Mouse (Mus musculus) stomach, postnatal 0 days (tissue): ENCODE measurements around the gene Cbln4. TPM values are rescaled to one million over a fixed set of nuclear protein-coding genes. Genes with fewer than 3 reads are reported as not detected.
A peak's percentile ranks its signal among the peaks of the same experiment; 100 is the strongest.

Experiments
- ATAC-seq: fragments of 200-750 bp; cut with Nextera tagmentation; 2 replicates; pipeline ENCODE4 v1.8.0; 2017; ENCODE audit not compliant: low FRiP score, low TSS enrichment
- DNase-seq: peaks from one replicate; pipeline ENCODE4 v3.0.0-alpha.2; 2016; ENCODE audit warnings: low spot score
- H3K27ac ChIP-seq: fragments of 300-500 bp; sonication (generic); replicated peaks from 2 replicates; pipeline ENCODE4 v1.5.1; 2014; ENCODE audit warnings: mild to moderate bottlenecking, control low read depth
- H3K27me3 ChIP-seq: fragments of 300-500 bp; sonication (generic); 2 replicates; pipeline ENCODE4 v1.6.1; 2014; ENCODE audit warnings: low read length; ENCODE audit not compliant: control insufficient read depth, insufficient read depth
- H3K36me3 ChIP-seq: fragments of 300-500 bp; sonication (generic); 2 replicates; pipeline ENCODE4 v1.6.1; 2014; ENCODE audit warnings: low read length, mixed read lengths; ENCODE audit not compliant: control insufficient read depth, insufficient read depth
- H3K4me1 ChIP-seq: fragments of 300-500 bp; sonication (generic); replicated peaks from 2 replicates; pipeline ENCODE4 v1.6.1; 2014; ENCODE audit warnings: antibody characterized with exemption; ENCODE audit not compliant: control insufficient read depth, insufficient read depth
- H3K4me2 ChIP-seq: fragments of 300-500 bp; sonication (generic); replicated peaks from 2 replicates; pipeline ENCODE4 v1.6.1; 2014; ENCODE audit warnings: low read depth, mild to moderate bottlenecking, control low read depth, moderate library complexity
- H3K4me3 ChIP-seq: fragments of 300-500 bp; sonication (generic); 2 replicates; pipeline ENCODE4 v1.5.1; 2014; ENCODE audit warnings: low read depth, low read length, control low read depth
- H3K9ac ChIP-seq: fragments of 300-500 bp; sonication (generic); 2 replicates; pipeline ENCODE4 v1.6.1; 2014; ENCODE audit warnings: mild to moderate bottlenecking, low read length, control low read depth, mixed read lengths
- H3K9me3 ChIP-seq: fragments of 300-500 bp; sonication (generic); 2 replicates; pipeline ENCODE4 v1.6.1; 2016; ENCODE audit warnings: low read length; ENCODE audit not compliant: control insufficient read depth
- CTCF ChIP-seq: IDR thresholded peaks from 2 replicates; pipeline ENCODE4 v1.5.1; 2016; ENCODE audit warnings: antibody characterized with exemption, low read depth, mild to moderate bottlenecking, moderate library complexity
- EP300 ChIP-seq: optimal IDR thresholded peaks from 2 replicates; pipeline ENCODE3; 2016; ENCODE audit warnings: antibody characterized with exemption
- WGBS: fragments of 180-500 bp; shearing (Covaris S2); extraction: QIAGEN DNeasy Blood & Tissue Kit; methylation state at CpG from one replicate; pipeline ENCODE4 v1.1.7; 2014; 5-methylcytosine and 5-hydroxymethylcytosine counted together
- polyA plus RNA-seq: library from polyadenylated mRNA; unstranded; fragments of >200 nt; fragmentation: Nextera tagmentation; extraction: Ambion mirVana; gene quantifications from 2 replicates; pipeline ENCODE4 v1.2.1, GENCODE M21; 2015

The Cbln4 gene
- polyA plus RNA-seq, 1 experiment from 2014 or later: 0.30 TPM

DNA sequence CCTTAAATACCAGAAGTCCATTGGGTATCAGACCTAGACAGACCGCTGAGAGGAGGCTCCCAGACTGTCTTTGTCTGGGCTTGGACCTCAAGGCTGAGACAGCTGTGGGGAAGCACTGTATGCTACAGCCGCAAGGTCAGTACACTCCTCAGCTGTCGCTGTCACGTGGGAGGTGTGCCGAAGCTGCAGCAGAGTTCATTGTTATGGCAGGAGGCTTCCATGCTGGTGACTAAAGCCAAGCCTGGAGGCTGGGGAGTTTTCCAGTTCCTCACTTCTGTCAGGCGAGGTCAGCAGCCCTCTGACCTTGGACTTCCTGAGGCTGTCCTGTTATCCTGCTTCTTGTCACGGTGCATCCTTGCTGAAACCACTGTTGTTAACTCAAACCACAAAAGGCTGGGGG lies 2.7 kb upstream of the Cbln4 start:
- WGBS: 40% methylated on average over 7 of the region's 7 CpGs
- no peaks in the 10 kb centered on the region for H3K36me3 ChIP-seq
- H3K9ac ChIP-seq: no peak overlapping the region
- H3K27me3 ChIP-seq: peaks cover 6% of the 10 kb centered on the region; the same call in 1 of the 2 replicates
- no peak for ATAC-seq
- H3K4me3 ChIP-seq: no peak overlapping the region
- no peaks in the 10 kb centered on the region for H3K4me1 ChIP-seq
- TF ChIP-seq CTCF: no peak
- no peak for TF ChIP-seq EP300
- H3K4me2 ChIP-seq: no peak overlapping the region
- DNase-seq: no peak
- H3K27ac ChIP-seq: no peak overlapping the region
- H3K9me3 ChIP-seq: no peaks in the 10 kb centered on the region

GRCm38 (mm10) chr2:172042607-172043234 lies 545 bp downstream of the Cbln4 start:
- 2% methylated on average over 46 of the region's 46 CpGs for WGBS
- H3K4me2 ChIP-seq: no peak overlapping the region
- H3K9ac ChIP-seq: no peak overlapping the region
- no peak for ATAC-seq
- TF ChIP-seq CTCF (no peak), EP300 (no peak)
- H3K36me3 ChIP-seq: no peaks in the 10 kb centered on the region
- peaks cover 6% of the 10 kb centered on the region; the same call in 1 of the 2 replicates for H3K27me3 ChIP-seq
- DNase-seq: no peak
- no peaks in the 10 kb centered on the region for H3K4me1 ChIP-seq
- H3K27ac ChIP-seq: no peak overlapping the region
- H3K9me3 ChIP-seq: no peaks in the 10 kb centered on the region
- no peak overlapping the region for H3K4me3 ChIP-seq

DNA sequence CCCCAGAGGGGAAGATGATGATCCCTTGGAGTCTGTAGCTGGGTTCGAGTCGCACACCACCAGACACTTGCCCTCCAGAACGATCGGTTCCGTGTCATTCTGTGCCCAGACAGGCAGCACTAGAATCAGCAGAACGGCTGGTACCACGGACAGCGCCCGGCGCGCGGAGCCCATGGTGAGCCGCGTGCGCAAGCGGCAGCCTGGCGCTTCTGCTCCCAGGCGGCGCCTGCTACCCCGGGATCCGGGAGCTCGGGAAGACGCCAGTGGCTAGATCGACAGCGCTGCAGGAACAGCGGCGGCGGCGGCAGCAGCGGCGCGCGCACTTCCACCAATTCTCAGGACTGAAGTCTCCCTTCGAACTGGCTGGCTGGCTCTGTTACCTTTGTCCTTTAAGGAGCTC lies 1.1 kb downstream of the Cbln4 start:
- H3K4me3 ChIP-seq: no peak overlapping the region
- DNase-seq (peak; percentile 81), ATAC-seq (peak; percentile 70; the same call in 1 of the 2 replicates)
- under 1% methylated on average over 34 of the region's 34 CpGs for WGBS
- no peaks in the 10 kb centered on the region for H3K4me1 ChIP-seq
- H3K9me3 ChIP-seq: no peaks in the 10 kb centered on the region
- no peak overlapping the region for H3K9ac ChIP-seq
- TF ChIP-seq CTCF: peak; percentile 52
- no peak for TF ChIP-seq EP300
- no peak overlapping the region for H3K4me2 ChIP-seq
- H3K36me3 ChIP-seq: no peaks in the 10 kb centered on the region
- H3K27ac ChIP-seq: no peak overlapping the region
- H3K27me3 ChIP-seq: peaks cover 6% of the 10 kb centered on the region; the same call in 1 of the 2 replicates

DNA sequence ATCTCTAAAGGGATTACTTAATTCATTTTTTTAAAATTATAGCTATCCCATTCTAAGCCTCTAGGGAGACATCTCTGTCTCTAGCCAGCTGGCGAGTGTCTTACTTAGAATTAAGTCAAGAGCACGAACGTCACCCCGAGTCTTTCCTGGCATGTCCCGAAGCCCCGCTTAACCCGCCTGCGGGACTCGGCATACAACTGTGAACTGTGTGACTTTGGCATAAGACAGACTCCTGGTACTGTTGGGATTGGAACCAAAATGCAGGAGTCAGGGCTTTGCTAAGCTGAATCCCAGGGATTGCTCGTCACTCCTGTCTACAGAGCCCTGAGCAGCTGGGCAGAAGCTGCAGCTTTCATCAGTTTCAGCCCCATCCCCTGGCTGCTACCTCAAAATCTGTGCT lies 2.4 kb downstream of the Cbln4 start:
- DNase-seq (no peak), ATAC-seq (no peak)
- no peaks in the 10 kb centered on the region for H3K9me3 ChIP-seq
- no peak overlapping the region for H3K4me2 ChIP-seq
- H3K27me3 ChIP-seq: peaks cover 6% of the 10 kb centered on the region; the same call in 1 of the 2 replicates
- TF ChIP-seq CTCF (no peak), EP300 (no peak)
- no peak overlapping the region for H3K9ac ChIP-seq
- no peak overlapping the region for H3K27ac ChIP-seq
- no peaks in the 10 kb centered on the region for H3K36me3 ChIP-seq
- H3K4me1 ChIP-seq: no peaks in the 10 kb centered on the region
- WGBS: 66% methylated on average over 10 of the region's 10 CpGs
- no peak overlapping the region for H3K4me3 ChIP-seq

DNA sequence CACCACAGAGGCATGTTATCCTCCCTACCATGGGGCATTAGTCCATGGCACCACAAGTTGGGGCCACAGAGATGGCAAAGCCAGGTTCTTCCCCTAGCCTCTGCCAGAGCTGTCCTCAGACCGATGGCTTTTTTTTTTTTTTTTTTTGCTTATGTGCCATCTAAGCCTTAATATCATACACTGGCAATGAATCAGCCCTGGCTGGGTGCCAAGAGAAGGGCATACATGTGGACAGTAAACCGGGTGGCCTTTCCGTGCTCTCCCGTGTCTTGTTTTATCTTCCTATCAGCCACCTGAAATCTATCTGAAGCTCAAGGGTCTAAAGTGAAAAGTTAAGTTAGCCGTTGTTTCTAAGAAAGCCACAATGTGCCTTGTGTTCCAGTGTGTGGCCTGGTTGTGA lies 3.7 kb downstream of the Cbln4 start:
- TF ChIP-seq EP300 (no peak), CTCF (no peak)
- no peak for DNase-seq
- Histone ChIP-seq H3K4me1 (no peaks in the 10 kb centered on the region), H3K36me3 (no peaks in the 10 kb centered on the region), H3K4me2 (no peak overlapping the region), H3K27ac (no peak overlapping the region), H3K9me3 (no peaks in the 10 kb centered on the region), H3K9ac (no peak overlapping the region), H3K4me3 (no peak overlapping the region), H3K27me3 (peaks cover 6% of the 10 kb centered on the region; the same call in 1 of the 2 replicates)
- 84% methylated on average over 5 of the region's 5 CpGs for WGBS
- no peak for ATAC-seq

GRCm38 (mm10) chr2:172034281-172034680 lies 9.0 kb downstream of the Cbln4 start:
- H3K36me3 ChIP-seq: no peaks in the 10 kb centered on the region
- H3K4me1 ChIP-seq: no peaks in the 10 kb centered on the region
- no peak overlapping the region for H3K9ac ChIP-seq
- H3K4me3 ChIP-seq: no peak overlapping the region
- ATAC-seq: no peak
- DNase-seq: no peak
- H3K4me2 ChIP-seq: no peak overlapping the region
- WGBS: 12% methylated on average over 5 of the region's 5 CpGs
- no peak for TF ChIP-seq EP300
- TF ChIP-seq CTCF: no peak
- H3K27ac ChIP-seq: no peak overlapping the region
- no peaks in the 10 kb centered on the region for H3K27me3 ChIP-seq
- no peaks in the 10 kb centered on the region for H3K9me3 ChIP-seq
